Mouse (Mus musculus) retina, postnatal 1 day (tissue): ENCODE measurements around the gene Tmco1.

Experiments used
- DNase-seq: peaks from one replicate; pipeline ENCODE4 v3.0.0-alpha.2; 2012

The Tmco1 gene

DNA sequence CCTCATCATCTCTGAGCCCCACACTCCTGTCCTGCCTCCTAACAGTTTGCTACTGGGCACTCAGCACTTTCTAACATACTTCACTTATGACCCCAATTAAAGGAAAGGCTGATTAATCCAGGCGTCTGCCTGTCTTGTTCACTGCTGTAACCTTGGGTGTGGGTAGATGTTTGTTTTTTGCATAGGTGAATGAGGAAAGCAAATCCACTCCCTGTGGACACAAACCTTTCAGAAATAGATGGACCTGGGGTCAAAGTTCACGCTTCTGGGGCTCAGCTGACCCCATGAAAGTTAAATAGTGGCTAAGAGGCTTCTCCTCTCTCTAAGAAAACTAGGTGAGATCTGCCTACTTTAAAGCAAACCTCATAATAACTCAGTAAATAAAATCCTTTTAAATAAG is 66.8 kb downstream of the Tmco1 start:
- DNase-seq, result no peak

DNA sequence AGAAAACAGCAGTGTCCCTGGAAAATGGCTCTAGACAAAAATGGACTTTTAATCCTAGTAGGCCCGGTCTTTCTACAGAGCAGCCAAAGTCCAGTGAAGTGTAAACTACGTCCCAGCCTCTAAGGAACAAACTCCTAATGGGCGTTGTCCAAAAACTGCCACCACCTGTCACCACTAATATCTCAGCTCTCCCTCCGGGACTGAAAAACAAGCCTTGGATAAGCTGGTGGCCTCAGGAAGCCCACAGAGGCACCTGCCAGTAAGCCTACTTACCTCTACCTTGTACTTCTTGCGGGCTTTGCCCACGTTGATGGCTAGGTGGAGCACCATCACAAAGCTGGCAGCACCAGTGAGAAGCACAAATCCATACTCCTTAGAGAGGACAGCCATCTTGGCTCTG is 69.8 kb downstream of the Tmco1 start:
- DNase-seq, result no peak

DNA sequence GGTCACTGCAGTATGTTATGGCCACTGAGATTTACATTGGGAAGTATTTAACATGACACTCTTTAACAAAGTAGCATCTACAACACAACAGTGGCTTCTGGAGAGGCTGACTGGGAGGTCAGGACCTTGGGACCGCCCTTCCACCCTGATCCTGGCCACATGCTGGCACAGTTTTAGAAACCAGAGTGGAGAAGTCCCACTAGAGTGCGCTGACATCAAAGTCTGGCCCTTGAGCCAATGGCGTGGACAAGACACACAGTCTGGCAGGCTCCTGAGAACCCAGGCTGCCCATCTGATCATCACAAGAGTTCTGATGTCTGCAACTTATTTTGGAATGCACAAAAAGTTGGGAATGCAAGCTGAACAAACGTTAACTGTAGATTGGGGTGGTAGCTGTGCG is 71.6 kb downstream of the Tmco1 start:
- no peak for DNase-seq

DNA sequence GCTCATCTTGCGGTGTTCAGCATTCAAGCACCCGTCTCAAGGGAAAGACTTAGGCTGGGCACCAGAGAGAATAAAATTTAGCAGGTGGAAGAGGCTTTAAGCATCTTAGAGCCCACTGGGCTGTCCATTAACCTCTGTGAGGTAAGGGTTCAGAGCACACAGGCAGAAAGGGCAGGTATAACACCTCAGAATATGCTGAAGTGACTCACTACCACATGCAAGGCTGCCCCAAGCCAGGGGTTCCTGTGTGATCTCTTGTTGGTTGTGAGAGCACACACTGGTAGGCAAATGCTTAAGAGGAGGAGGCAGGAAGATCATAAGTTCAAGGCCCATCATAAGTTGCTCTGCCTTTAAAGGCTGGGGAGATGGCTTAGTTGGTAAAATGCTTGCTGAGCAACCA is 72.0 kb downstream of the Tmco1 start:
- no peak for DNase-seq

DNA sequence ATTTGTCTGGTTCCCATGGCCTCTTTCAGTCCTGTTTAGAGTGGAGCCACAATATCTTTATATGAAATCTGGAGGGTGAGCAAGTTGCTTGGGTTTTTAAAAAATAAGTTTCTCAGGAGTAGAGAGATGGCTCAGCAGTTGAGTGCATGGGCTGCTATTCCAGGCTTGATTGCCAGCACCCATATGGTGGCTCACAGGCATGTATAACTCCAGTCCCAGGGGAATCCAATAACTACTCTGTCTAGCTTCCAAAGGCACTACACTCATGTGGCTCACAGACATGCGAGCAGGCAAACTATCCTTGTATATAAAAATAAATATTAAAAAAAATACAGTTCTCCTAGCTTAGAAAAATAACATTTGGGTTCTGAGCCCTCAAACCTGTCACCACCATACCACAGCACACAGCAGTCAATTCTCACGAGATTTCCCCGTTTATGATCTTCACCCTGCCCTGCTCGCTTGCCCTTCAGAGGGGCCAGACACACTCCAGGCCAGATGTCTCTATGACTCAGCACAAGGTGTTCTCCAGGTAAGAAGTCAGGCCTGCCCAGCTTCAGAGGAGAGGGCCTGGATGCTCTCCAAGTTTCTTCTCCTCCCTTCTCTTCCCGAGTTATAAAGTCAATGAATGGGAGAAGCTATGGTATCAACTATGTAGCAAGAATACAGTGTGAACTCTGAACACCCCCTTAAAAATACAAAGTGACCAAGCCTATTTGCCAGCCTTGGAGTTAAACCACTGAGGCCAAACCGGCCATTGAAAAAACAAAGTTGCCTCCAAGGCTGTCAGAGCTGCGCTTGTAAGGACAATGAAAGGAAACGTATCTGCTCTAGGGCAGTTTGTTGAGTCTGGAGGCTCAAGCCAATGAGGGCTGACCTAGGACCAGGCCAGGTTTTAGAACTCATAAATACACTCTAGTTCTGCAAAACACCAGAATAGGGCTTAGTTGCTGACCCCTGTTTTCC is 73.2 kb downstream of the Tmco1 start:
- no peak for DNase-seq

DNA sequence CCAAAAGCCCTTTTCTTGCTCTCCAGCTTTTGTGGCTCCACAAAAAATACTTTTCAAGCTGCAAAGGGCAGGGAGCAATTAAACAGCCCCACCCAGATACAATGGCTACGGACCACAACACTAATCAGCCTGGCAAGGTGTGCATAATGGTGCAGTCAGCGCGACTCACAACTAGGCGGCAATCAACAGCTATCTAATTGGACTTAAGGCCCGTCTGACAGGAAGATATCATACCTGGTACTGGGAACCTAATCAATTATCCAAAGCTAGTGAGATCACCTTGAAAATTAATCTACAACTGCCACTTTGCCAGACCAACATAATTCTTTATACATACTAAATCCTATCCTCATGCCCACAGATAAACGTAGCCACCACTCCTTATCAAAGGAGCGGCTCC is 74.1 kb downstream of the Tmco1 start:
- DNase-seq, result no peak

GRCm38 (mm10) chr1:167382763-167383162 is 74.6 kb downstream of the Tmco1 start:
- no peak for DNase-seq

- no peak for DNase-seq
Measured at GRCm38 (mm10) chr1:167383178-167383577, 75.0 kb downstream of the Tmco1 start.
